Mouse (Mus musculus) kidney, adult 11 months (tissue): ENCODE measurements at regions not wholly inside any gene's neighbourhood (a gene's known extent, or its start where the extent isn't known, plus 50 kb on each side); places are given as distances from the start of the nearest gene placed in this dataset.

Experiments
- DNase-seq: peaks from one replicate; pipeline ENCODE4 v3.0.0; 2022

GRCm38 (mm10) chr12:12814693-12815092 is 127.0 kb downstream of the Mycn start:
- DNase-seq, result no peak

- DNase-seq, result no peak
Measured at GRCm38 (mm10) chr12:12812873-12813272, 128.8 kb downstream of the Mycn start.

DNA sequence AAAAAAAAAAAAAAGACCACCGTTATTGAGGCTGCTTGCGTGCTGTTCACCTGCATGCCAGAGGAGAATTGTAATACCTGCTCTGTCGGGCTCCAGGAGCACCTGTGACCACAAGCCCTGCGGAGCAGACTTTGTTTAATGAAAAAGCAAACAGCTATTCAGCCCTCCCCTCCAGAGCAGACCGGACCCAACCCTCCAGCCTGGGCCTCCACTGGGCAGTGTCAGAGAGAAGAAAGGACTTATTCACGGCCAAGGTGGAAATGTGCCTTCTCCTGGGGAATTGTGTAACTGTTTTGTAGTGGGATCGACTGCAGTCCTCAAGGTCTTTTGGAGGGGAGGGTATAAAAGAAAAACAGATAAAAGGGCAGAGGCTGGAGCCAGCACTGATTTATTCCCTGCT is 130.8 kb downstream of the Mycn start:
- DNase-seq, result peak; percentile 20

- DNase-seq, result peak; percentile 85
Measured at GRCm38 (mm10) chr12:12810159-12810885, 131.4 kb downstream of the Mycn start.

DNA sequence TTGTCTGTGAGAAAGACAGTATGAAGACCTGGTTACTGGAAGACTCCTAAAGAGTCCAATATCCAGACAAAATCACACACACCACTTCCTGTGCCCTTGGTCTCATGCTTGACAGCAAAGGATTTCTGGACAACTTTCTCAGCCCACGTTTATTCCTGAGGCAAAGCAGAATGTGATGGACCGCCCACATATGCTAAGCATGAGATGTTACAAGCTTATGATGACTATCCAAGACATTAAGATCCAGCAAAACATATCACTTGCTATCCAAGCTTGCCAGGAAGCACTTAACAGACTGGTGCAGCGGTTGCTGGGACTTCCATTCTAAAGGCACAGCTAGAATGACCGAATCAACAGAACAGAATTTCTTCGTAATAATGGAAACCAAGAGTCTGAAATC is 133.6 kb downstream of the Mycn start:
- DNase-seq, result no peak

- no peak for DNase-seq
Measured at GRCm38 (mm10) chr12:12803602-12804001, 138.1 kb downstream of the Mycn start.

- DNase-seq, result no peak
Measured at GRCm38 (mm10) chr12:12802396-12802795, 139.3 kb downstream of the Mycn start.

GRCm38 (mm10) chr12:12801700-12802099 is 140.0 kb downstream of the Mycn start:
- DNase-seq, result no peak

GRCm38 (mm10) chr12:12800120-12800519 is 141.6 kb downstream of the Mycn start:
- DNase-seq, result no peak

DNA sequence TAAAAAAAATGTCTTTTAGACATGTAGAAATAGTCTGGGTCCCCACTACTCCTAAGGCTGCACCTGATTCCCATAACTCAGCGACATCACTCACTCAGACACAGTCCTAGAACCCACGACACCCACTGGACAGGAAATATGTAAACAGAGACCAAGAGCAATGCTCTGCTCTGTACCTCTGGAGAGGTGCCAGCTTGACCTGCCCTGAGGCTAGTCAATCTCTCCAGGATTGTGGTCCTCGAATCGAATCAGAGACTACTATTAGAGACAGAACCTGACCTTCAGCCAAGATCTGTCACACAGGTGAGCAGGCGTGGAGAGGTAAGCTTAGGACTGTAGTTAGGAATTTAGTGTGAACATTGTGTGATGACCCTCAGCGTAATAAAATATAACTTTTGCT is 152.7 kb downstream of the Mycn start:
- DNase-seq, result no peak

DNA sequence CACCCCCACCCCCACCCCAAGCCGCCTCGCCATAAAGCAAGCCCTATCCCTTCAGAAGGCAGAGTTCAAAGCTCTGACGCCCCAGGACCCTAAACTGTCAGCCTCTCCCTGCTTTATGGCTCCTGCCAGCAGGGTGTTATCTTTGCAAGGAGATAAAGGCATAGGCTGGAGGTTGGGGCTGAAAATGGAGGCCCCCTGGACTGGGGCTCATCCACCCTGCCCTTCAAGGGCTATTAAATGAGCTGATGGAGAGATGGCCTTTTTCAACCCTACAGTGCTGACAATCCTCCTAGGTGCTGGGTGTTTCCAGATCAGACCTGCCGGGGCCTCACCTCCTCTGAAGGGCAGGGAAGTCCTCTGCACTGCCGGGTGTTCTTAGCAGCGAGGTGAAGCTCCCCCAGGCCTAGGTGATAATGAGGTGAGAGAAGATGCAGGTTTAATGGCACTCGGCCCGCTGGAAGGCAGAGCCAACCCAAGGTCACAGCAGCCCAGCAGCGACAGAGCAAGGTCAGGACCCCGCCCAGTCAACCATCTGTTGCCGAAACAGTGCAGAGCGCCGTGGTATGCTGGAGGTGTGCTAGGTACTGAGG is 153.4 kb downstream of the Mycn start:
- no peak for DNase-seq

DNA sequence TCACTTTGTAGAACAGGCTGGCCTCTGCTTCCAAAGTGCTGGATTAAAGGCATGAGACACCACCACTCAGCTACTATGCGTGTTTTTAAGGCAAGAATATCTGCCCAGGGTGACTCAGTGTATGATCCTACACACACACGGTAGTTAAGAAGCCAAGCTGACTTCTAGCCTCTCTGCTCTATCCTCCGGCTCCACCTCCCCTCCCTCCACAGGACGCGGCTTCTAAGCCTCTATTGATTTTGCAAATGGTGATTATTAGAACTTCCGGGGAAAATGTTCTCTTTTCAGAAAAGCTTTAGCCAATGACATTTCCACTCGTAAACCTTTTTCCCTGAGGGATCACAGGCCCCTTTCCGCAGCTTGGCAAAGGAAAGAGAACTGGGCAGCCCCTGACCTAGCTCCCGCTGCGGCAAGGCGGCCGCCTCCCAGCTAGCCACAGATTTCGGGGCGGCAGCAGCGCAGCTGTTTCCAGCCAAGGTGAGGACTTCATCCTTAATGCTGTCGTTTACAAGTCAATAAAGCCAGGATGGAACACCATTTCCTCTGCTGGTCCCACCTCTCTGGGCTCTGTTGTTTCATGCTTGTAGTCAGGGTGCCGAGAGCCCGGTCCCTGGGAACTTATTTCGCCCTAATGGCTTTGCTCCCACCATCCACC is 154.0 kb downstream of the Mycn start:
- DNase-seq, result no peak

DNA sequence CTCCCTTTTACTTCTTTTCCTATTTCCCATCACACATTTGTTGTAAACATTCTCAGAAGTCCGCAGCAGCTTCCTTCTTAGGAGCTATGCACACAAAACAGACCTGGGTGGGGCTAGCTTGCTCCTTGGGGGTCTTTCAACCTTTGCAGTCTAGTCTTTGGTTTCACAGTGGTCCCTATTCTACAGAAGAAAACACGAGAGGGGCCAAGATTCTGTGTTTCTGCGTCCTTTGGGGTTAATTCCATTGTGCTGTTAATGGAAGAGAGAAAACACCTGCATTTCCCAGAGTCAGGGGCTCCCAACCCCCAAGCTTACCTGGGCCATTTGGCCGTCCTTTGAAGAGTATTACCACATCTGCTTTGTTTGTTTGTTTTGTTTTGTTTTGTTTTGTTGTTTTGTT is 154.6 kb downstream of the Mycn start:
- no peak for DNase-seq

DNA sequence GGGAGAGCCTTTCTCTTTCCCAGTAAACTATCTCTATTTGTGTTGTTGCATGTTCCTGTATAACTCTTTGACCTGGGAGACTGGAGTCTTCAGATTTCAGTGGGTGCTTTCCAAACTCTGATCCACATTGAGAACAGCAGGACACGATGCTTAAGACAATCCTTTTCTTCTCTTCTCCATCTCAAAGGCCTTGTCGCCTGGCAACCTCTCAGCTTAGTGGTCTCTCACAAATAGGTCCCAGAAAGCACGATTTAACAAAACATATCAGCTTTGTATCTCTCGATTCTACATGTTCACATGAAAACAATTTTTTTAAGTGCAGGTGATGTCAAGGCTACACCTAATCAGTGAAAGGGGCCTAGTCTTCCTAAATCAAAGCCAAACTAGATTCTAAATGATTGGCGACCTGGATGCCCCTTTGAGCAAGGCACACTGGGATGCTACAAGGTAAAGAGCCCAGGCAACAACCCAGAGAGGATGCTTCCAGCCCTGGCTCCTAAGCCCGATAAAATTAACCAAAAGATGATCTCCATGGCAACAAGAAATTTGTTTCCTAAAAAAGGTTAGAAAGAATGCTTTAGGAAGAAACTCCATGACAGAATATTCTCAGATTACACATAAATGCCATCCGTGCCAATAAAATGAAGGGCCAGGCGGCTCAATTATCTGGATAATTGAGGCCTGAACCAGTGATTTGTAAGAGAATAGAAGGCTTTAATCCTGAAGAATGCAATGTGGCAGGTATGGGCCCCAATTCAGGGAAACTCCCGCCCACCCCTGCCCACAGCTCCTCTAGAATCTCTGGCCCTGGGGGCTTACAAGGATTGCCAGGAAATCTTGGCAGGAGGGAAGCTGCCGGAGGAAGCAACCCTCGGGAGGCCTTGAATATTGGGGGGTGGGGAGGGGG is 157.8 kb downstream of the Mycn start:
- no peak for DNase-seq

DNA sequence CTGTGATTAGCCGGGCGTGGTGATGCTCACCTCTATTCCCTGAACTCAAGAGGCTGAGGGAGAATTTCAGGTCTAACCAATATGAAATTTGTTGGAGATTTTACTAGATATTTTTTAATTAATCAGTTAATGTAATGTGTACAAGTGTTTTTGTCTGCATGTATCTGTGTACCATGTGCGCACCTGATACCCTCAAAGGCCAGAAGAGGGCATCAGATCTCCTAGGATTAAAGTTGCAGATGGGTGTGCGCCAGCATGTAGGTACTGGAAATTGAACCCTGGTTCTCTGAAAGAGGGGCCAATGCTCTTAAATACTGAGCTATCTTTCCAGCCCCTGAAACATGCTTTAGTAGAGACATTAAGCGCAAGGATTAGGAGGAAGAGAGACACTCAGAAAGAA is 160.2 kb downstream of the Mycn start:
- DNase-seq, result no peak

DNA sequence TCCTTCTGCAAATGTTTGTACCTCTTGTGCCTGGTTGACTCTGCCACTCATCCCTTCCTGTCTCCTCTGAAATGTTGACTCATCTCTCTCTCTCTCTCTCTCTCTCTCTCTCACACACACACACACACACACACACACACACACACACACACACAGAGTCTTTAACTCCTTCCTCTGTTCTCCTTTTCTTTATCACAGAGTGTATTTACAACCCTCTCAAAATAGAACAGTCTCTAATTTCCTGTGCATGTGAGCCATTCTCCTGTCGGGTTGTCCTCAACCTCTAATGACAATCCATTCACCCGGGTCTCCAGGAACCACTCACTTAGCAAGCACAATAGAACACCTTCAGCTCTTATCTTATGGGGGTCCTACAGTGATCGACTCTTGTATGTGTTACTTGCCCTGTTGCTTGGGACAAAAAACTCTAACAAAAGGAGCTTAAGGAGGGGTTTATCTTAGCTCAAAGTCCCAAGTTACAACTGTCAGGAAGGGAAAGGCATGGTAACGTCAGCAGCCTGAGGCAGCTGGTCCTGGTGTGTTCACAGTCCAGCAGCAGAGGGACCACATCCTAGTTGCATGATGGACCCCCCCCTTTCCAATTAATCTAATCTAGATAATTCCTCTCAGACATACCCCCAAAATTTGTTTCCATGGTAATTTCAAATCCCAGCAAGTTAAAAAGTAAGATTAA is 163.0 kb downstream of the Mycn start:
- no peak for DNase-seq

- no peak for DNase-seq
Measured at GRCm38 (mm10) chr12:12777422-12777821, 164.3 kb downstream of the Mycn start.

GRCm38 (mm10) chr12:12776783-12777182 is 164.9 kb downstream of the Mycn start:
- no peak for DNase-seq

DNA sequence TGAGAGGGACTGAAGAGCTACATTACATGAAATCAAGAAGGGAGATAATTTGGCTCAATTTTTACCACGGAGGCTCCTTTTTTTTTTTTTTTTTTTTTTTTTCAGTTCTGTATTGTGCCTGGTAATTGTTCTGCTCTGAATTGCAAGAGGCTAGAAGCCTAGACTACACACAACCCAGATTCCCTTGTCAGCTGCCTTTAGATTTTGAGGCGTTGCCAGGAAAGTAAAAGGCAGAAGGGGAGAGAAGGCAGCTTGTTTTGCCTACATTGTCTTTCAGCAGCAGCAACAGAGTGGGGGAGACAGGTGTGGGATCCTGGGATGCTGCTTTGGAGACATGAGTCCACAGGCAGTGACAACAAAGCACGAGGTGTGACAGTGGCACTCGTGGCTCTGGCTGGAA is 170.7 kb downstream of the Mycn start:
- DNase-seq, result no peak

- no peak for DNase-seq
Measured at GRCm38 (mm10) chr12:12766510-12767304, 175.0 kb downstream of the Mycn start.

DNA sequence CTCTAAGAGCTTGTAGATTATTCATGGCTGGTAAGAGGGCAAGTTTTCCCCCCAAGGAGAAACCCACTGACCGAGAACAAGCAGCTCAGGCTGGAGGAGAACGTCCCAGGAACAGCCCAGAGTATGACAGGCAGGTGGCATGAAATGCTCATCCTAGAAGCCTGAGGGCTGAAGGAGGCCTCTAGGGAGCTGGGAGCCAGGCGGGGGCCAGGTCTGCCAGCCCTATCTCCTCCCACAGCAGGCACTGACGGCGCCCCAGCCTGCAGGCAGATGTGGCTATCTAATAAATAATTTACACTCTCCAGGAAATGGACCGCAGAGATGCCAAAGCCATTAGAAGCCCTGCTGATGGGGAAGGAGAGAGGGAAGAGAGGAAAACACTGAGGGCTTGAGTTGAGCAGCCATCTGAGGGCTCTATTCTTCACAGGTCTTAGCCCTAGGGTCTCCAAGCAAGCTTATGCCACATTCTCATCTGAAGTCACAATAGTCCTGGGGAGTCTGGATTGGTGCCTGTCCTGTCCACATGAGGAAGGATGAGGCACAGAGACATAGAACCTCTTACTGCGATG is 176.1 kb downstream of the Mycn start:
- DNase-seq, result no peak
